Mouse (Mus musculus): ENCODE measurements around the gene Myof.

GRCm38 (mm10) chr19:38023603-38024002 is 19.8 kb downstream of the Myof start:
- no peak for TF ChIP-seq POLR2A (IDR thresholded peaks at IDR 0.05; ENCODE audit: extremely low read depth, insufficient read depth, low read length)
- no peak for TF ChIP-seq CTCF (IDR thresholded peaks at IDR 0.05; ENCODE audit: low read depth, low read length)

Measured in liver, adult 2 months (tissue).